In the genomic region with DNA sequence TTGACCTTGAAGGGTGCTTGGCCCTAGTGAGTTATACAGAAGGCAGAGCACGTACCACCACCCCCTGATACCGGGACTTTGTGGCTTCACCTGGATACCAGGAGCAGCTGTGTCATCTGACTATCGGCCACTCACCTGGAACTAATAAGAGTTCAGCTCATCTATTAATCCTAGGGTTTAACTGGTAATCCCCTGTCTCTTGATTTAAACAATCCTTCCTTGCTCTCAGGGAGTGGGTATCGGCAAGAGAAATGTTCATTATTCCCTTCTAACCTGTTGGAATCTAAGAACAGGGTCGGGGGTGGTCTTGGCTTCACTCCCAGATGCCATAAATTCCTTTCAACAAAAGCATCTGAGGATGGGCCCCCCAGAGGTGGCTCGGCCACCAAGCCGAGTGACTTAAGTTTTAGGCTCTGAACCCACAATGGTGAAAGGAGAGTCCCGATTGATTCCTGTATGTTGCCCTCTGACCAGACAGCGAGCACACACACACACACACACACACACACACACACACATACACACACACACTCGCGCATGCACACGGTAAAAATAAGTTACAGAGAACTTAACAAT, we compare ENCODE assay signal across 9 mouse cellular contexts. TPM values are rescaled to one million over a fixed set of nuclear protein-coding genes. Genes with fewer than 3 reads are reported as not detected.
DNase-seq lines count a peak whose midpoint lies in the region; ATAC-seq lines count a peak whose summit lies in the region.
"Had no signal": no experiment of that assay in that cellular context is flagged by ENCODE, and none has a peak within 500 bp of the region (broad histone marks: within the 10 kb centered on the region; RNA-seq: fewer than 3 reads in every experiment).

No protein-coding gene starts in this region.

- ATAC-seq in forebrain, embryonic 11.5 days (replicated peaks; ENCODE audit: low FRiP score), result no peak
- no peak for ATAC-seq in limb, embryonic 11.5 days (ENCODE audit: insufficient number of reproducible peaks, low FRiP score, low TSS enrichment, low read depth)

- H3K4me2 ChIP-seq in forebrain, embryonic 11.5 days (ENCODE audit: low read depth, low read length, severe bottlenecking), result peak overlapping the region; percentile 70
- H3K4me2 ChIP-seq in limb, embryonic 11.5 days (ENCODE audit: low read depth, severe bottlenecking), result peak overlapping the region; percentile 73

- 9% methylated on average over 12 of the region's 12 CpGs for WGBS in forebrain, embryonic 11.5 days
- WGBS in limb, embryonic 11.5 days, result 11% methylated on average over 12 of the region's 12 CpGs

- H3K27me3 ChIP-seq in forebrain, embryonic 11.5 days (ENCODE audit: control insufficient read depth, insufficient read depth, low read length), result no peaks in the 10 kb centered on the region
- no peaks in the 10 kb centered on the region for H3K27me3 ChIP-seq in limb, embryonic 11.5 days (ENCODE audit: control insufficient read depth, insufficient read depth, low read length)

- H3K4me1 ChIP-seq in forebrain, embryonic 11.5 days (replicated peaks; ENCODE audit: control insufficient read depth, insufficient read depth, low read length), result peaks cover 10% of the 10 kb centered on the region; the same call in 1 of the 2 replicates
- H3K4me1 ChIP-seq in limb, embryonic 11.5 days (ENCODE audit: control insufficient read depth, insufficient read depth, low read length), result peaks cover 17% of the 10 kb centered on the region

- H3K9me3 ChIP-seq in forebrain, embryonic 11.5 days (ENCODE audit: control insufficient read depth, low read length), result no peaks in the 10 kb centered on the region
- no peaks in the 10 kb centered on the region for H3K9me3 ChIP-seq in limb, embryonic 11.5 days (ENCODE audit: control insufficient read depth, low read length)

- peak; percentile 50 for DNase-seq in retina, postnatal 1 day
- DNase-seq in retina, embryonic 14.5 days (ENCODE audit: low spot score), result no peak
- DNase-seq in forebrain, embryonic 11.5 days (ENCODE audit: low spot score), result no peak
- peak; percentile 52 for DNase-seq in limb, embryonic 11.5 days (ENCODE audit: low spot score)
- DNase-seq in cerebellum, adult 11-12 months, result no peak
- no peak for DNase-seq in urinary bladder, postnatal 14 days (ENCODE audit: low spot score)
- no peak for DNase-seq in spleen, postnatal 4 days (ENCODE audit: low spot score in 2 of 2)
- DNase-seq: cerebellum, adult 9-11 months had no signal

- H3K9ac ChIP-seq in forebrain, embryonic 11.5 days (ENCODE audit: low read length), result peak overlapping the region; percentile 61
- peak overlapping the region; percentile 55; the same call in 1 of the 2 replicates for H3K9ac ChIP-seq in limb, embryonic 11.5 days (ENCODE audit: low read length)

- no peak overlapping the region for H3K27ac ChIP-seq in forebrain, embryonic 11.5 days (ENCODE audit: low read depth, low read length)
- no peak overlapping the region for H3K27ac ChIP-seq in limb, embryonic 11.5 days (replicated peaks; ENCODE audit: low read depth, low read length)

- no peaks in the 10 kb centered on the region for H3K36me3 ChIP-seq in forebrain, embryonic 11.5 days (ENCODE audit: control insufficient read depth, insufficient read depth, low read length)
- no peaks in the 10 kb centered on the region for H3K36me3 ChIP-seq in limb, embryonic 11.5 days (ENCODE audit: control insufficient read depth, insufficient read depth, low read length)

- H3K4me3 ChIP-seq in forebrain, embryonic 11.5 days (ENCODE audit: low read depth, low read length), result peak overlapping the region; percentile 52
- peak overlapping the region; percentile 34 for H3K4me3 ChIP-seq in limb, embryonic 11.5 days (ENCODE audit: low read depth, low read length)

RNA-seq across cellular contexts. Expression of a gene that starts 0.8 kb away (rescaled TPM):
- 74.5 and 75.8 TPM in 2 replicates for polyA plus RNA-seq in forebrain, embryonic 11.5 days (2014; fragmentation: Nextera tagmentation; extraction: Ambion mirVana)
- 29.6 and 32.0 TPM in 2 replicates for polyA plus RNA-seq in limb, embryonic 11.5 days (2014; fragmentation: Nextera tagmentation; extraction: Ambion mirVana)

RNA-seq across cellular contexts. Expression of a gene that starts 49.4 kb away (rescaled TPM):
- polyA plus RNA-seq in forebrain, embryonic 11.5 days (2014; fragmentation: Nextera tagmentation; extraction: Ambion mirVana), result not detected in 2 replicates
- polyA plus RNA-seq in limb, embryonic 11.5 days (2014; fragmentation: Nextera tagmentation; extraction: Ambion mirVana), result 0.11 and 0.41 TPM in 2 replicates
- polyA plus RNA-seq: gonadal fat pad, adult 2 months had no signal

Comparison
In these comparisons a context has a peak if more than half of its experiments do, and no peak if none do; other contexts are left out.
1. DNase-seq: peak in retina, postnatal 1 day (single experiment) and limb, embryonic 11.5 days (single experiment); none in retina, embryonic 14.5 days (single experiment), forebrain, embryonic 11.5 days (single experiment), cerebellum, adult 11-12 months (single experiment), urinary bladder, postnatal 14 days (single experiment) and spleen, postnatal 4 days (0 of 2).